Mouse (Mus musculus): ENCODE data around the gene Olfr846. TPM values are rescaled to one million over a fixed set of nuclear protein-coding genes. Genes with fewer than 3 reads are reported as not detected.

The Olfr846 gene
- not detected for total RNA-seq (2021)

- intact Hi-C loops (cut with DNase I), result no loop called here
Measured at GRCm38 (mm10) chr9:19363905-19364304, at the start of gene Olfr846. TSS of gene Olfr846 (minus strand) at chr9:19364005.

GRCm38 (mm10) chr9:19378569-19378968 is 14.8 kb upstream of the Olfr846 start, which contains the start of gene Olfr847:
TSS of gene Olfr847 (minus strand) at chr9:19378669.
- intact Hi-C loops (cut with DNase I), result no loop called here
- no peak for DNase-seq

More at GRCm38 (mm10) chr9:19363905-19364304, at the start of gene Olfr846:
- DNase-seq, result no peak

GRCm38 (mm10) chr9:19336157-19336556 is 27.6 kb downstream of the Olfr846 start, which contains the start of gene Olfr845:
TSS of gene Olfr845 (plus strand) at chr9:19336457.
- intact Hi-C loops (cut with DNase I), result no loop called here
- DNase-seq, result no peak

GRCm38 (mm10) chr9:19316047-19316446 is 47.8 kb downstream of the Olfr846 start, which contains the start of gene Olfr844:
TSS of gene Olfr844 (plus strand) at chr9:19316347.
- DNase-seq, result no peak
- intact Hi-C loops (cut with DNase I), result no loop called here

Other genes with a start within 250 kb of the Olfr846 start
- gene Olfr836, start 243.6 kb downstream of the Olfr846 start, total RNA-seq (2021), result not detected
- not detected for gene Olfr837, start 227.7 kb downstream of the Olfr846 start, total RNA-seq (2021)
- under 1 TPM; 0.08 to 0.16 TPM for gene Olfr839-ps1, start 186.7 kb downstream of the Olfr846 start, total RNA-seq (2021)
- not detected for gene Olfr843, start 112.0 kb downstream of the Olfr846 start, total RNA-seq (2021)
- not detected for gene Olfr844, start 47.7 kb downstream of the Olfr846 start, total RNA-seq (2021)
- gene Olfr845, start 27.5 kb downstream of the Olfr846 start, total RNA-seq (2021), result not detected
- not detected for gene Olfr847, start 14.7 kb upstream of the Olfr846 start, total RNA-seq (2021)
- gene Olfr849, start 76.3 kb upstream of the Olfr846 start, total RNA-seq (2021), result not detected
- gene Olfr850, start 114.2 kb upstream of the Olfr846 start, total RNA-seq (2021), result not detected
- not detected for gene Olfr851, start 129.3 kb upstream of the Olfr846 start, total RNA-seq (2021)
- gene Olfr853, start 177.1 kb upstream of the Olfr846 start, total RNA-seq (2021), result not detected
- gene Olfr854, start 203.4 kb upstream of the Olfr846 start, total RNA-seq (2021), result not detected
- gene Olfr855, start 218.6 kb upstream of the Olfr846 start, total RNA-seq (2021), result not detected